Mouse (Mus musculus) layer of hippocampus, adult 18-20 months (tissue): ENCODE measurements at regions not wholly inside any gene's neighbourhood (a gene's known extent, or its start where the extent isn't known, plus 50 kb on each side); places are given as distances from the start of the nearest gene placed in this dataset.
A peak's percentile ranks its signal among the peaks of the same experiment; 100 is the strongest.
"Not testable (repeated sequence)": the region's sequence is repeated elsewhere in the genome, so short reads cannot be mapped to it uniquely, and the experiment has no call there.

Experiments used
- DNase-seq, 2 experiments: peaks; one replicate each; pipeline ENCODE4 v3.0.0; 2022; ENCODE audit warnings: low spot score in 2 of 2
- microRNA-seq, 2 experiments: library from miRNA; unstranded; fragments of <30 nt; microRNA quantifications; one replicate each; pipeline ENCODE4 v1.2.0; 2021

- no peak for DNase-seq
Measured at GRCm38 (mm10) chr8:97252232-97252631, 1363.9 kb upstream of the Got2 start.

- DNase-seq, result peak in 1 of 2 experiments; percentile 2
Measured at GRCm38 (mm10) chr8:97251458-97251865, 1363.1 kb upstream of the Got2 start.

- DNase-seq, result no peak
Measured at GRCm38 (mm10) chr8:97234551-97235107, 1346.3 kb upstream of the Got2 start.

- DNase-seq, result no peak
Measured at GRCm38 (mm10) chr8:97232619-97233376, 1344.5 kb upstream of the Got2 start.

- peak in 1 of 2 experiments; percentile 26 for DNase-seq
Measured at GRCm38 (mm10) chr8:97231652-97232051, 1343.3 kb upstream of the Got2 start.

GRCm38 (mm10) chr8:97191806-97192205, 1303.5 kb upstream of the Got2 start:
- no peak for DNase-seq

GRCm38 (mm10) chr8:97183831-97184230, 1295.5 kb upstream of the Got2 start:
- not testable (repeated sequence) for DNase-seq

- not testable (repeated sequence) for DNase-seq
Measured at GRCm38 (mm10) chr8:97182456-97182855, 1294.1 kb upstream of the Got2 start.

Small RNA genes in the stretch of these regions (microRNA-seq; reads per million reads assigned to microRNA genes)
- 0 reads per million in 2 experiments for gene Gm26399
